Mouse (Mus musculus) E14TG2a.4 (cell line): ENCODE measurements around the gene 1810065E05Rik.

Source experiments
- H3K27me3 ChIP-seq: 2 replicates; pipeline ENCODE4 v1.6.1; 2014; ENCODE audit warnings: low read length, control low read depth; ENCODE audit not compliant: insufficient read depth
- H3K36me3 ChIP-seq: 2 replicates; pipeline ENCODE4 v1.6.1; 2014; ENCODE audit warnings: low read length, control low read depth; ENCODE audit not compliant: insufficient read depth
- H3K4me1 ChIP-seq: replicated peaks from 2 replicates; pipeline ENCODE4 v1.6.1; 2014; ENCODE audit warnings: low read depth, low read length, control low read depth
- H3K4me3 ChIP-seq: replicated peaks from 2 replicates; pipeline ENCODE4 v1.5.1; 2014; ENCODE audit warnings: mild to moderate bottlenecking, low read length
- H3K9me3 ChIP-seq: 2 replicates; pipeline ENCODE4 v1.6.1; 2014; ENCODE audit warnings: low read length, control low read depth
- CTCF ChIP-seq: conservative IDR thresholded peaks from 2 replicates; pipeline ENCODE4 v1.5.1; 2014; ENCODE audit warnings: low read length
- NANOG ChIP-seq: IDR thresholded peaks from 2 replicates; pipeline ENCODE4 v1.6.1; 2014; ENCODE audit warnings: borderline replicate concordance, low read length, mixed read lengths
- POU5F1 ChIP-seq: IDR thresholded peaks from 2 replicates; pipeline ENCODE4 v1.6.1; 2014; ENCODE audit warnings: low read length, borderline replicate concordance

1810065E05Rik gene

DNA sequence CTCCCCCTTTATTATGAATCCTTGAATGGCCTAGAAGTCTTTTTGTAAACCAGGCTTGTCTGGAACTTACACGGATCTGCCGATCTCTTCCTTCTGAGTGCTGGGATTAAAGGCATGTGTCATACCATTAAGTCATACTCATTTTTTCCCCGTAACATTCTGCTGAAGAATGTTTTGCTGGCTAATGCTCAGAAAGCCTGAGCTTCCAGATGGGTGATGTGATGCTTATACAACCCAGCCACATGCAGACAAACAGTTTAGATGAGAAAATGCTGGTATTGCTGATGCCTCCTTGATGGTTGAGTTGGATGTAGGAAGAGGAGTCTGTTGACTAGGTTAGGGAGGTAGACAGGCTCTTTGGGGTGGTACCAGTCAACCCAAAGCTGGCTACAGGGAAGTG lies 2.6 kb upstream of the 1810065E05Rik start:
- H3K4me1 ChIP-seq: no peaks in the 10 kb centered on the region
- no peak overlapping the region for H3K4me3 ChIP-seq
- H3K27me3 ChIP-seq: no peaks in the 10 kb centered on the region
- no peaks in the 10 kb centered on the region for H3K9me3 ChIP-seq
- no peaks in the 10 kb centered on the region for H3K36me3 ChIP-seq
- TF ChIP-seq NANOG: no peak
- TF ChIP-seq POU5F1: no peak
- TF ChIP-seq CTCF: no peak

DNA sequence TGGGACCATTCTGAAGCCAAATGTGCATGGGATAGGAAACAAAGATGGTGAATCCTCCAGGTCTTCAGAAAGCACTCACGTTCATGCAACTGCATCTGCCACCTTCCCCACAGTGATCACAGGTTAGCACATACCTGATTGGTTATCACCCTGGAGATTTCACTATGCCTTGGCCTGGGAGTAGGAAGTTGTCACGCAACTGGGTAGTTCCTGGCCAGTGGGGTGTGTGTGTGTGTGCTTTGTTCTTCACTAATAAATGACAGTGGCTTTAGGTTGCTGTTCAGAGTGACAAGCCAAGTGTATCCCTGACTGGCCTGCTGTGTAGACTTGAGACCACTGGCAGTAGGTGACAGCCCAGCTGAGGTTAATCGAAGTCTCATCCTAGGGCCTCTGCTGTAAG lies 11.3 kb downstream of the 1810065E05Rik start, which contains the start of gene Gm12253:
TSS of gene Gm12253 (plus strand) at position 301 of the 400 bp plus-strand sequence.
- Histone ChIP-seq H3K4me3 (no peak within 1 kb of the TSS), H3K27me3 (no peaks in the 10 kb centered on the region), H3K4me1 (no peaks in the 10 kb centered on the region), H3K36me3 (no peaks in the 10 kb centered on the region), H3K9me3 (no peaks in the 10 kb centered on the region)
- TF ChIP-seq CTCF (no peak), NANOG (no peak), POU5F1 (no peak)

DNA sequence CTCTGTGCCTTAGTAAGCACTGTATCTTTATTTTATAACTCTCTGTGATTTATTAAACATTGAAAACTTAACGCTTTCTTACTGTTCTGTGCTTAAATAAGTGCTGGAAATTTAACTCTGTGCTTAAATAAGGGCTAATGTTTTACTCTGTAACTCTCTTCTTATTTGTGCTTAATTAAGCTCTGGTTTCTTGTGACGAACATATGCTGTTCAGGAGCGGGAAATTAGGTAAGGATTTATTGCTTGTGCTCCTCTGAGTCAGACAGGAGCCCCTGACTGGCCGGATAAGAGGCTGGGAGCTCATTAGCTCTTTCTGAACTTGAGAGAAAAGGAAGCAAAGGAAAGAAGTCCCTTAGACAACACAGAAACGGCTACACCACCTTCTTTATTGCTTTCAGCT lies 17.0 kb downstream of the 1810065E05Rik start:
- TF ChIP-seq CTCF (no peak), POU5F1 (no peak), NANOG (no peak)
- Histone ChIP-seq H3K9me3 (no peaks in the 10 kb centered on the region), H3K27me3 (no peaks in the 10 kb centered on the region), H3K36me3 (no peaks in the 10 kb centered on the region), H3K4me1 (no peaks in the 10 kb centered on the region), H3K4me3 (no peak overlapping the region)

DNA sequence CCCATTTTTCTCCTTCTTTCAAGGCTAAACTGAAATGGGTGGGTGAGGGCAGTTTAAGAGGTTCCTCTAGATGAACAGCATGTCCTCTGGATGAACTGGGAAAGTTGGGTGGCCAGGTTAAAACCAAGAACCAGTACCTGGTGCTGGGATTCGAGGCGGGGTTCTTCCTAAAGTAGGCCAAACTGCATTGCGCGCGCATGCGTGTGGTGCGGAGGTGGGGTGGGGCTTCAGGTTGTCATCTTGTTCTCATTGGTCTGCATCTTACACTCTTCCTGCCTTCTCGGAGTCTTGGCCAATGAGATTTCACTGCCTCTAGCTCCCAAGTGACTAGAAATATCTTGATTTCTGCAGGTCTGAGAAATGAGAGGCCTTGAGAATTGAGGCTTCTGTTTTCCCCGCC lies 31.8 kb downstream of the 1810065E05Rik start, which contains the start of gene Lypd9:
TSS of gene Lypd9 (minus strand) at position 165 of the 400 bp plus-strand sequence.
- Histone ChIP-seq H3K36me3 (no peaks in the 10 kb centered on the region), H3K9me3 (no peaks in the 10 kb centered on the region), H3K27me3 (peaks cover 2% of the 10 kb centered on the region; the same call in 1 of the 2 replicates), H3K4me3 (no peak within 1 kb of the TSS), H3K4me1 (peaks cover 3% of the 10 kb centered on the region; the same call in 1 of the 2 replicates)
- no peak for TF ChIP-seq POU5F1
- TF ChIP-seq NANOG: no peak
- TF ChIP-seq CTCF: no peak

DNA sequence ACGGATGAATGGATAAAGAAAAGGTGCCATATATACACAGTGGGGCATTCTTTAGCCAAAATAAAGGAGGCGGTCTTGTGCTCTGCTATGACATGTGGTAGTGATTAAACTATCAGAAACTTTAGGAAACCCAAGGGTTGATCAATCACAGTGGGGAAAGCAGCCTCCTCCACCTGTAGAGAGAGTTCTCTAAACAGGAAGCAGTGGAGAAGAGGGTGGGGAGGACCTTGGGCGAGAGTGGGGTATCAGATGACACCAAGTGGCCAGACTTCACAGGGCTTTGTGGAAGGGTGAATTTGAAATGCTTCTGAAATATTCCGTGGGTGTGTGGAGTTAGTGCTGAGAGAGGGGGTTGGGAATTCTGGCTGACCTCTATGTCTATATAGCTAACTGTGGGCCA lies 32.7 kb downstream of the 1810065E05Rik start:
- no peak for TF ChIP-seq POU5F1
- TF ChIP-seq NANOG: no peak
- TF ChIP-seq CTCF: no peak
- Histone ChIP-seq H3K4me1 (peaks cover 3% of the 10 kb centered on the region; the same call in 1 of the 2 replicates), H3K4me3 (no peak overlapping the region), H3K9me3 (no peaks in the 10 kb centered on the region), H3K36me3 (no peaks in the 10 kb centered on the region), H3K27me3 (no peaks in the 10 kb centered on the region)

DNA sequence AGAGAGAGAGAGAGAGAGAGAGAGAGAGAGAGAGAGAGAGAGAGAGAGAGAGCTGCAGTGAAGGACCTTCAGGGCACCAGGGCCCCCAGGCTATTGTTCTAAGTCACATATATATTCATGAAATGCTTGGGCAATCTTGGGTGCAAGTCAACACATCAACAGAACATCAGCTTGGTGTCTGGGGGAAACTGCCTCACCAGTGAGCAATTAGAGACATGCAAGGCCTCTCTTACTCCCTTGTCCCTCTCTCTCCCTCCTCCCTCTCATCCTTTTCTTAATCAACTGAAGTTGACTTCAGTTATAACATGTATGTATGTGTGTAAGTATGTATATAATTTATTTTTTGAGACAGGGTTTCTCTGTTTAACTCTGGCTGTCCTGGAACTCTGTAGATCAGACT lies 41.3 kb downstream of the 1810065E05Rik start, which contains the start of gene Olfr30:
TSS of gene Olfr30 (minus strand) at position 101 of the 400 bp plus-strand sequence.
- Histone ChIP-seq H3K4me1 (no peaks in the 10 kb centered on the region), H3K9me3 (peaks cover 3% of the 10 kb centered on the region; the same call in 1 of the 2 replicates), H3K4me3 (no peak within 1 kb of the TSS), H3K36me3 (no peaks in the 10 kb centered on the region), H3K27me3 (peaks cover 6% of the 10 kb centered on the region)
- TF ChIP-seq NANOG (no peak), POU5F1 (no peak), CTCF (no peak)
